Mouse (Mus musculus) lung, embryonic 15.5 days (tissue): Measurements from ENCODE around the gene Dqx1. TPM values are rescaled to one million over a fixed set of nuclear protein-coding genes. Genes with fewer than 3 reads are reported as not detected.

ENCODE experiments used
- ATAC-seq: fragments of 200-750 bp; cut with Nextera tagmentation; 2 replicates; pipeline ENCODE4 v1.8.0; 2017; ENCODE audit warnings: moderate number of reproducible peaks, borderline replicate concordance; ENCODE audit not compliant: low FRiP score, low TSS enrichment; ENCODE audit errors: extremely low read depth
- H3K27ac ChIP-seq: fragments of 300-500 bp; sonication (generic); 2 replicates; pipeline ENCODE4 v1.5.1; 2015; ENCODE audit warnings: moderate library complexity, mild to moderate bottlenecking, inconsistent platforms
- H3K27me3 ChIP-seq: fragments of 300-500 bp; sonication (generic); 2 replicates; pipeline ENCODE4 v1.6.1; 2015; ENCODE audit warnings: inconsistent platforms
- H3K36me3 ChIP-seq: fragments of 300-500 bp; sonication (generic); 2 replicates; pipeline ENCODE4 v1.6.1; 2015; ENCODE audit warnings: inconsistent platforms
- H3K4me1 ChIP-seq: fragments of 300-500 bp; sonication (generic); 2 replicates; pipeline ENCODE4 v1.6.1; 2015; ENCODE audit warnings: inconsistent platforms
- H3K4me2 ChIP-seq: fragments of 300-500 bp; sonication (generic); 2 replicates; pipeline ENCODE4 v1.6.1; 2015; ENCODE audit warnings: inconsistent platforms, mild to moderate bottlenecking, moderate library complexity
- H3K4me3 ChIP-seq: fragments of 300-500 bp; sonication (generic); 2 replicates; pipeline ENCODE4 v1.5.1; 2015; ENCODE audit warnings: mild to moderate bottlenecking, inconsistent platforms
- H3K9ac ChIP-seq: fragments of 300-500 bp; sonication (generic); 2 replicates; pipeline ENCODE4 v1.6.1; 2015; ENCODE audit warnings: inconsistent platforms
- H3K9me3 ChIP-seq: fragments of 300-500 bp; sonication (generic); 2 replicates; pipeline ENCODE4 v1.6.1; 2016; ENCODE audit warnings: inconsistent platforms
- WGBS: fragments of 180-500 bp; shearing (Covaris S2); methylation state at CpG from one replicate; pipeline ENCODE4 v1.1.7; 2015; 5-methylcytosine and 5-hydroxymethylcytosine counted together
- polyA plus RNA-seq: library from polyadenylated mRNA; unstranded; fragments of >200 nt; fragmentation: Nextera tagmentation; extraction: Ambion mirVana; gene quantifications from 2 replicates; pipeline ENCODE4 v1.2.1, GENCODE M21; 2015

The Dqx1 gene
- polyA plus RNA-seq, 1 experiment from 2014 or later = 1.7 TPM

GRCm38 (mm10) chr6:83020836-83021593 lies 36.6 kb upstream of the Dqx1 start:
- Histone ChIP-seq H3K4me1 (no peaks in the 10 kb centered on the region; the same call in 1 of the 2 replicates), H3K9ac (no peak overlapping the region), H3K4me2 (no peak overlapping the region), H3K4me3 (no peak overlapping the region), H3K36me3 (no peaks in the 10 kb centered on the region), H3K9me3 (no peaks in the 10 kb centered on the region), H3K27ac (no peak overlapping the region), H3K27me3 (no peaks in the 10 kb centered on the region)
- no peak for ATAC-seq
- WGBS = 77% methylated on average over 4 of the region's 4 CpGs

- H3K36me3 ChIP-seq = no peaks in the 10 kb centered on the region
- no peak for ATAC-seq
- no peak overlapping the region for H3K27ac ChIP-seq
- no peaks in the 10 kb centered on the region for H3K9me3 ChIP-seq
- H3K4me3 ChIP-seq = no peak overlapping the region
- H3K4me1 ChIP-seq = peaks cover 7% of the 10 kb centered on the region
- no peaks in the 10 kb centered on the region for H3K27me3 ChIP-seq
- WGBS = 83% methylated on average over 9 of the region's 9 CpGs
- no peak overlapping the region for H3K9ac ChIP-seq
- H3K4me2 ChIP-seq = no peak overlapping the region
These were observed 34.6 kb upstream of the Dqx1 start for GRCm38 (mm10) chr6:83023008-83023407.

- no peaks in the 10 kb centered on the region for H3K27me3 ChIP-seq
- no peak overlapping the region for H3K27ac ChIP-seq
- WGBS = 90% methylated on average over 2 of the region's 2 CpGs
- peaks cover 8% of the 10 kb centered on the region for H3K4me1 ChIP-seq
- no peak for ATAC-seq
- no peaks in the 10 kb centered on the region for H3K9me3 ChIP-seq
- no peak overlapping the region for H3K4me2 ChIP-seq
- no peak overlapping the region for H3K9ac ChIP-seq
- no peaks in the 10 kb centered on the region for H3K36me3 ChIP-seq
- H3K4me3 ChIP-seq = no peak overlapping the region
These were observed 33.9 kb upstream of the Dqx1 start for GRCm38 (mm10) chr6:83023786-83024185.

GRCm38 (mm10) chr6:83024421-83024820 lies 33.2 kb upstream of the Dqx1 start:
- Histone ChIP-seq H3K4me3 (no peak overlapping the region), H3K36me3 (no peaks in the 10 kb centered on the region), H3K27ac (no peak overlapping the region), H3K27me3 (no peaks in the 10 kb centered on the region), H3K4me1 (peaks cover 8% of the 10 kb centered on the region), H3K9me3 (no peaks in the 10 kb centered on the region), H3K9ac (no peak overlapping the region), H3K4me2 (no peak overlapping the region)
- no peak for ATAC-seq
- WGBS = 56% methylated on average over 4 of the region's 4 CpGs

- H3K27me3 ChIP-seq = no peaks in the 10 kb centered on the region
- H3K4me1 ChIP-seq = peaks cover 10% of the 10 kb centered on the region
- H3K4me2 ChIP-seq = no peak overlapping the region
- no peaks in the 10 kb centered on the region for H3K9me3 ChIP-seq
- no peak overlapping the region for H3K27ac ChIP-seq
- H3K4me3 ChIP-seq = no peak overlapping the region
- no peak overlapping the region for H3K9ac ChIP-seq
- ATAC-seq = no peak
- no peaks in the 10 kb centered on the region for H3K36me3 ChIP-seq
- 92% methylated on average over 4 of the region's 4 CpGs for WGBS
These were observed 32.4 kb upstream of the Dqx1 start for GRCm38 (mm10) chr6:83025221-83025620.

- Histone ChIP-seq H3K9ac (no peak overlapping the region), H3K9me3 (no peaks in the 10 kb centered on the region), H3K27ac (0 out of 2 replicates have a peak overlapping the region, but pooled peaks have one; percentile 4), H3K36me3 (no peaks in the 10 kb centered on the region), H3K27me3 (peaks cover 3% of the 10 kb centered on the region; the same call in 1 of the 2 replicates), H3K4me3 (no peak overlapping the region), H3K4me2 (no peak overlapping the region; the same call in 1 of the 2 replicates), H3K4me1 (peaks cover 21% of the 10 kb centered on the region)
- WGBS = 79% methylated on average over 8 of the region's 8 CpGs
- no peak for ATAC-seq
These were observed 30.4 kb upstream of the Dqx1 start for GRCm38 (mm10) chr6:83027293-83027692.

GRCm38 (mm10) chr6:83027706-83028105 lies 29.9 kb upstream of the Dqx1 start:
- peaks cover 24% of the 10 kb centered on the region for H3K4me1 ChIP-seq
- H3K4me2 ChIP-seq = peak overlapping the region; percentile 6; the same call in 1 of the 2 replicates
- peaks cover 3% of the 10 kb centered on the region; the same call in 1 of the 2 replicates for H3K27me3 ChIP-seq
- ATAC-seq = no peak
- H3K36me3 ChIP-seq = no peaks in the 10 kb centered on the region
- 29% methylated on average over 7 of the region's 9 CpGs for WGBS
- no peaks in the 10 kb centered on the region for H3K9me3 ChIP-seq
- H3K4me3 ChIP-seq = no peak overlapping the region
- no peak overlapping the region for H3K9ac ChIP-seq
- 0 out of 2 replicates have a peak overlapping the region, but pooled peaks have one; percentile 4 for H3K27ac ChIP-seq

- 33% methylated on average over 10 of the region's 10 CpGs for WGBS
- Histone ChIP-seq H3K36me3 (no peaks in the 10 kb centered on the region), H3K9me3 (no peaks in the 10 kb centered on the region), H3K4me1 (peaks cover 31% of the 10 kb centered on the region), H3K4me3 (no peak overlapping the region), H3K9ac (no peak overlapping the region), H3K27ac (no peak overlapping the region), H3K4me2 (no peak overlapping the region), H3K27me3 (peaks cover 3% of the 10 kb centered on the region; the same call in 1 of the 2 replicates)
- no peak for ATAC-seq
These were observed 27.9 kb upstream of the Dqx1 start for GRCm38 (mm10) chr6:83029777-83030176.

GRCm38 (mm10) chr6:83031111-83031510 lies 26.5 kb upstream of the Dqx1 start:
- 72% methylated on average over 7 of the region's 7 CpGs for WGBS
- Histone ChIP-seq H3K27ac (no peak overlapping the region), H3K27me3 (peaks cover 3% of the 10 kb centered on the region; the same call in 1 of the 2 replicates), H3K9ac (no peak overlapping the region), H3K4me2 (0 out of 2 replicates have a peak overlapping the region, but pooled peaks have one; percentile 1), H3K4me1 (peaks cover 41% of the 10 kb centered on the region), H3K36me3 (no peaks in the 10 kb centered on the region), H3K9me3 (no peaks in the 10 kb centered on the region), H3K4me3 (no peak overlapping the region)
- ATAC-seq = no peak

- H3K4me2 ChIP-seq = peak overlapping the region; percentile 92
- peak overlapping the region; percentile 76 for H3K4me3 ChIP-seq
- ATAC-seq = no peak
- H3K4me1 ChIP-seq = peaks cover 41% of the 10 kb centered on the region
- peaks cover 3% of the 10 kb centered on the region; the same call in 1 of the 2 replicates for H3K27me3 ChIP-seq
- H3K9me3 ChIP-seq = no peaks in the 10 kb centered on the region
- peak overlapping the region; percentile 17; the same call in 1 of the 2 replicates for H3K9ac ChIP-seq
- no peaks in the 10 kb centered on the region for H3K36me3 ChIP-seq
- H3K27ac ChIP-seq = no peak overlapping the region
- 37% methylated on average over 18 of the region's 18 CpGs for WGBS
These were observed 25.6 kb upstream of the Dqx1 start for GRCm38 (mm10) chr6:83031921-83032590.

GRCm38 (mm10) chr6:83032769-83033191 lies 24.9 kb upstream of the Dqx1 start:
- peak overlapping the region; percentile 60 for H3K9ac ChIP-seq
- H3K4me2 ChIP-seq = peak overlapping the region; percentile 92
- 0% methylated on average over 31 of the region's 31 CpGs for WGBS
- peak; percentile 9; the same call in 1 of the 2 replicates for ATAC-seq
- H3K9me3 ChIP-seq = no peaks in the 10 kb centered on the region
- H3K27me3 ChIP-seq = peaks cover 3% of the 10 kb centered on the region; the same call in 1 of the 2 replicates
- H3K4me3 ChIP-seq = peak overlapping the region; percentile 76
- no peaks in the 10 kb centered on the region for H3K36me3 ChIP-seq
- H3K27ac ChIP-seq = peak overlapping the region; percentile 95
- peaks cover 36% of the 10 kb centered on the region for H3K4me1 ChIP-seq
